Mouse (Mus musculus): ENCODE data around the gene Pld4. TPM values are rescaled to one million over a fixed set of nuclear protein-coding genes. Genes with fewer than 3 reads are reported as not detected.
"Not testable (repeated sequence)": the region's sequence is repeated elsewhere in the genome, so short reads cannot be mapped to it uniquely, and the experiment has no call there.

Gene Pld4
- polyA plus RNA-seq, 1 experiment from 2014 or later, result 7.0 TPM

- WGBS, result under 1% methylated on average over 57 of the region's 64 CpGs
- peaks cover 12% of the 10 kb centered on the region for H3K4me1 ChIP-seq (ENCODE audit: control insufficient read depth, insufficient read depth, low read length)
- peak within 1 kb of the TSS; percentile 65 for H3K4me3 ChIP-seq (ENCODE audit: low read depth, low read length)
- peak; percentile 97 for ATAC-seq
- no peaks in the 10 kb centered on the region for H3K9me3 ChIP-seq (replicated peaks; ENCODE audit: control insufficient read depth, low read length)
- peak within 1 kb of the TSS; percentile 71 for H3K9ac ChIP-seq (ENCODE audit: low read length)
- H3K27me3 ChIP-seq (replicated peaks; ENCODE audit: control insufficient read depth, insufficient read depth, low read length), result no peaks in the 10 kb centered on the region
- H3K27ac ChIP-seq (ENCODE audit: low read depth, low read length), result peak within 1 kb of the TSS; percentile 71; the same call in 1 of the 2 replicates
- peak within 1 kb of the TSS; percentile 79 for H3K4me2 ChIP-seq (ENCODE audit: low read length)
- H3K36me3 ChIP-seq (ENCODE audit: control insufficient read depth, insufficient read depth, low read length), result 0 out of 2 replicates have a peak, but pooled peaks cover 5% of the 10 kb centered on the region
- DNase-seq (ENCODE audit: low spot score), result peak; percentile 98
These were observed 48.3 kb downstream of the Pld4 start, which contains the start of gene Clba1 for GRCm38 (mm10) chr12:112808587-112809364. TSS of gene Clba1 (plus strand) at chr12:112808937.

GRCm38 (mm10) chr12:112809641-112810040 lies 49.2 kb downstream of the Pld4 start:
- peak overlapping the region; percentile 79 for H3K4me2 ChIP-seq (ENCODE audit: low read length)
- ATAC-seq, result no peak
- H3K36me3 ChIP-seq (ENCODE audit: control insufficient read depth, insufficient read depth, low read length), result peaks cover 9% of the 10 kb centered on the region
- H3K27me3 ChIP-seq (replicated peaks; ENCODE audit: control insufficient read depth, insufficient read depth, low read length), result no peaks in the 10 kb centered on the region
- WGBS, result 23% methylated on average over 8 of the region's 8 CpGs
- H3K27ac ChIP-seq (ENCODE audit: low read depth, low read length), result no peak overlapping the region
- peaks cover 12% of the 10 kb centered on the region for H3K4me1 ChIP-seq (ENCODE audit: control insufficient read depth, insufficient read depth, low read length)
- H3K9ac ChIP-seq (ENCODE audit: low read length), result peak overlapping the region; percentile 71
- peak overlapping the region; percentile 65 for H3K4me3 ChIP-seq (ENCODE audit: low read depth, low read length)
- no peak for DNase-seq (ENCODE audit: low spot score)
- no peaks in the 10 kb centered on the region for H3K9me3 ChIP-seq (replicated peaks; ENCODE audit: control insufficient read depth, low read length)

- ATAC-seq, result no peak
- Histone ChIP-seq H3K4me2 (ENCODE audit: low read length) (0 out of 2 replicates have a peak overlapping the region, but pooled peaks have one; percentile 9), H3K36me3 (ENCODE audit: control insufficient read depth, insufficient read depth, low read length) (peaks cover 14% of the 10 kb centered on the region), H3K9me3 (replicated peaks; ENCODE audit: control insufficient read depth, low read length) (no peaks in the 10 kb centered on the region), H3K4me1 (ENCODE audit: control insufficient read depth, insufficient read depth, low read length) (peaks cover 12% of the 10 kb centered on the region), H3K27me3 (replicated peaks; ENCODE audit: control insufficient read depth, insufficient read depth, low read length) (no peaks in the 10 kb centered on the region), H3K4me3 (ENCODE audit: low read depth, low read length) (no peak overlapping the region), H3K9ac (ENCODE audit: low read length) (no peak overlapping the region), H3K27ac (ENCODE audit: low read depth, low read length) (no peak overlapping the region)
- WGBS, result 67% methylated on average over 19 of the region's 19 CpGs
- no peak for DNase-seq (ENCODE audit: low spot score)
These were observed 49.8 kb downstream of the Pld4 start for GRCm38 (mm10) chr12:112810092-112810885.

GRCm38 (mm10) chr12:112813370-112813769 lies 52.9 kb downstream of the Pld4 start:
- DNase-seq (ENCODE audit: low spot score) (no peak), ATAC-seq (no peak)
- no peak overlapping the region for H3K9ac ChIP-seq (ENCODE audit: low read length)
- WGBS, result 88% methylated on average over 7 of the region's 7 CpGs
- no peak overlapping the region for H3K4me2 ChIP-seq (ENCODE audit: low read length)
- H3K36me3 ChIP-seq (ENCODE audit: control insufficient read depth, insufficient read depth, low read length), result peaks cover 40% of the 10 kb centered on the region
- H3K27ac ChIP-seq (ENCODE audit: low read depth, low read length), result no peak overlapping the region
- no peak overlapping the region for H3K4me3 ChIP-seq (ENCODE audit: low read depth, low read length)
- H3K9me3 ChIP-seq (replicated peaks; ENCODE audit: control insufficient read depth, low read length), result no peaks in the 10 kb centered on the region
- H3K27me3 ChIP-seq (replicated peaks; ENCODE audit: control insufficient read depth, insufficient read depth, low read length), result no peaks in the 10 kb centered on the region
- H3K4me1 ChIP-seq (ENCODE audit: control insufficient read depth, insufficient read depth, low read length), result peaks cover 9% of the 10 kb centered on the region

- H3K36me3 ChIP-seq (ENCODE audit: control insufficient read depth, insufficient read depth, low read length), result peaks cover 55% of the 10 kb centered on the region
- H3K4me3 ChIP-seq (ENCODE audit: low read depth, low read length), result no peak overlapping the region
- H3K4me1 ChIP-seq (ENCODE audit: control insufficient read depth, insufficient read depth, low read length), result no peaks in the 10 kb centered on the region
- 75% methylated on average over 14 of the region's 14 CpGs for WGBS
- H3K9ac ChIP-seq (ENCODE audit: low read length), result no peak overlapping the region
- ATAC-seq, result no peak
- H3K4me2 ChIP-seq (ENCODE audit: low read length), result no peak overlapping the region
- H3K9me3 ChIP-seq (replicated peaks; ENCODE audit: control insufficient read depth, low read length), result no peaks in the 10 kb centered on the region
- no peak for DNase-seq (ENCODE audit: low spot score)
- no peak overlapping the region for H3K27ac ChIP-seq (ENCODE audit: low read depth, low read length)
- no peaks in the 10 kb centered on the region for H3K27me3 ChIP-seq (replicated peaks; ENCODE audit: control insufficient read depth, insufficient read depth, low read length)
These were observed 54.4 kb downstream of the Pld4 start for GRCm38 (mm10) chr12:112814682-112815470.

- H3K27me3 ChIP-seq (replicated peaks; ENCODE audit: control insufficient read depth, insufficient read depth, low read length), result no peaks in the 10 kb centered on the region
- DNase-seq (ENCODE audit: low spot score) (peak; percentile 62), ATAC-seq (no peak)
- peaks cover 68% of the 10 kb centered on the region for H3K36me3 ChIP-seq (ENCODE audit: control insufficient read depth, insufficient read depth, low read length)
- no peaks in the 10 kb centered on the region for H3K4me1 ChIP-seq (ENCODE audit: control insufficient read depth, insufficient read depth, low read length)
- no peak overlapping the region for H3K9ac ChIP-seq (ENCODE audit: low read length)
- 57% methylated on average over 4 of the region's 4 CpGs for WGBS
- no peak overlapping the region for H3K4me2 ChIP-seq (ENCODE audit: low read length)
- no peak overlapping the region for H3K27ac ChIP-seq (ENCODE audit: low read depth, low read length)
- H3K9me3 ChIP-seq (replicated peaks; ENCODE audit: control insufficient read depth, low read length), result no peaks in the 10 kb centered on the region
- H3K4me3 ChIP-seq (ENCODE audit: low read depth, low read length), result no peak overlapping the region
These were observed 55.8 kb downstream of the Pld4 start for GRCm38 (mm10) chr12:112816294-112816693.

GRCm38 (mm10) chr12:112816866-112817265 lies 56.4 kb downstream of the Pld4 start:
- H3K4me3 ChIP-seq (ENCODE audit: low read depth, low read length); H3K9me3 ChIP-seq (replicated peaks; ENCODE audit: control insufficient read depth, low read length); H3K27me3 ChIP-seq (replicated peaks; ENCODE audit: control insufficient read depth, insufficient read depth, low read length); ATAC-seq; H3K27ac ChIP-seq (ENCODE audit: low read depth, low read length); H3K4me2 ChIP-seq (ENCODE audit: low read length); DNase-seq (ENCODE audit: low spot score); H3K9ac ChIP-seq (ENCODE audit: low read length); H3K4me1 ChIP-seq (ENCODE audit: control insufficient read depth, insufficient read depth, low read length): not testable (repeated sequence)
- H3K36me3 ChIP-seq (ENCODE audit: control insufficient read depth, insufficient read depth, low read length), result peaks cover 74% of the 10 kb centered on the region
- 83% methylated on average over 7 of the region's 7 CpGs for WGBS
